Mouse (Mus musculus) lung, postnatal 14 days (tissue): ENCODE results near the gene Acsl6.
"Not testable (repeated sequence)": the region's sequence is repeated elsewhere in the genome, so short reads cannot be mapped to it uniquely, and the experiment has no call there.

ENCODE experiments used
- DNase-seq: peaks from one replicate; pipeline ENCODE4 v3.0.0; 2021

Acsl6 gene

GRCm38 (mm10) chr11:54303728-54304470, at the start of gene Acsl6:
Gene Acsl6 (plus strand): TSS chr11:54303798.
- no peak for DNase-seq

GRCm38 (mm10) chr11:54254114-54254513, 49.5 kb upstream of the Acsl6 start:
- no peak for DNase-seq

- DNase-seq, result peak; percentile 85
Observed at GRCm38 (mm10) chr11:54256624-54257376, 46.8 kb upstream of the Acsl6 start.

GRCm38 (mm10) chr11:54263405-54264031, 40.1 kb upstream of the Acsl6 start:
- DNase-seq, result no peak

- DNase-seq, result peak; percentile 79
Observed at GRCm38 (mm10) chr11:54264542-54264941, 39.1 kb upstream of the Acsl6 start.

- no peak for DNase-seq
Observed at GRCm38 (mm10) chr11:54267177-54267576, 36.4 kb upstream of the Acsl6 start, which contains the start of gene Il3. Gene Il3 (minus strand): TSS chr11:54267277.

GRCm38 (mm10) chr11:54269191-54269896, 34.3 kb upstream of the Acsl6 start:
- DNase-seq, result no peak

- DNase-seq, result no peak
Observed at GRCm38 (mm10) chr11:54271437-54271949, 32.1 kb upstream of the Acsl6 start.

GRCm38 (mm10) chr11:54287821-54288453, 15.7 kb upstream of the Acsl6 start:
- DNase-seq, result no peak

GRCm38 (mm10) chr11:54292163-54292562, 11.4 kb upstream of the Acsl6 start:
- DNase-seq, result no peak

- no peak for DNase-seq
Observed at GRCm38 (mm10) chr11:54293980-54294807, 9.4 kb upstream of the Acsl6 start.

GRCm38 (mm10) chr11:54295971-54296370, 7.6 kb upstream of the Acsl6 start:
- DNase-seq, result no peak

- no peak for DNase-seq
Observed at GRCm38 (mm10) chr11:54296734-54297133, 6.9 kb upstream of the Acsl6 start.

GRCm38 (mm10) chr11:54297471-54297870, 6.1 kb upstream of the Acsl6 start:
- not testable (repeated sequence) for DNase-seq

- DNase-seq, result no peak
Observed at GRCm38 (mm10) chr11:54298777-54299176, 4.8 kb upstream of the Acsl6 start.

GRCm38 (mm10) chr11:54301994-54302393, 1.6 kb upstream of the Acsl6 start:
- no peak for DNase-seq

GRCm38 (mm10) chr11:54302606-54303005, 992 bp upstream of the Acsl6 start:
- no peak for DNase-seq

- DNase-seq, result peak; percentile 9
Observed at GRCm38 (mm10) chr11:54303076-54303727, 396 bp upstream of the Acsl6 start.

GRCm38 (mm10) chr11:54304471-54304873, 874 bp downstream of the Acsl6 start:
- no peak for DNase-seq

- no peak for DNase-seq
Observed at GRCm38 (mm10) chr11:54305331-54305730, 1.7 kb downstream of the Acsl6 start.
